Mouse (Mus musculus) intestine, embryonic 16.5 days (tissue): ENCODE data around the gene Ulk4. TPM values are rescaled to one million over a fixed set of nuclear protein-coding genes. Genes with fewer than 3 reads are reported as not detected.

ENCODE experiments used
- ATAC-seq: fragments of 200-750 bp; cut with Nextera tagmentation; 2 replicates; pipeline ENCODE4 v1.8.0; 2017; ENCODE audit warnings: moderate TSS enrichment, moderate library complexity
- H3K27ac ChIP-seq: fragments of 300-500 bp; sonication (generic); 2 replicates; pipeline ENCODE4 v1.5.1; 2014; ENCODE audit warnings: mild to moderate bottlenecking, low read length
- H3K27me3 ChIP-seq: fragments of 300-500 bp; sonication (generic); replicated peaks from 2 replicates; pipeline ENCODE4 v1.6.1; 2014; ENCODE audit warnings: low read length, control low read depth, mixed read lengths; ENCODE audit not compliant: control insufficient read depth, insufficient read depth
- H3K36me3 ChIP-seq: fragments of 300-500 bp; sonication (generic); 2 replicates; pipeline ENCODE4 v1.6.1; 2014; ENCODE audit warnings: low read length, control low read depth; ENCODE audit not compliant: control insufficient read depth, insufficient read depth
- H3K4me1 ChIP-seq: fragments of 300-500 bp; sonication (generic); 2 replicates; pipeline ENCODE4 v1.6.1; 2014; ENCODE audit warnings: low read length, control low read depth, mixed read lengths; ENCODE audit not compliant: control insufficient read depth, insufficient read depth
- H3K4me2 ChIP-seq: fragments of 300-500 bp; sonication (generic); 2 replicates; pipeline ENCODE4 v1.6.1; 2014; ENCODE audit warnings: low read depth, low read length, control low read depth
- H3K4me3 ChIP-seq: fragments of 300-500 bp; sonication (generic); 2 replicates; pipeline ENCODE4 v1.5.1; 2014; ENCODE audit warnings: mild to moderate bottlenecking, low read length
- H3K9ac ChIP-seq: fragments of 300-500 bp; sonication (generic); 2 replicates; pipeline ENCODE4 v1.6.1; 2014; ENCODE audit warnings: low read depth, low read length
- H3K9me3 ChIP-seq: fragments of 300-500 bp; sonication (generic); 2 replicates; pipeline ENCODE4 v1.6.1; 2016; ENCODE audit warnings: low read length, control low read depth; ENCODE audit not compliant: control insufficient read depth
- WGBS: fragments of 180-500 bp; shearing (Covaris S2); extraction: QIAGEN DNeasy Blood & Tissue Kit; methylation state at CpG from one replicate; pipeline ENCODE4 v1.1.7; 2014; 5-methylcytosine and 5-hydroxymethylcytosine counted together
- polyA plus RNA-seq: library from polyadenylated mRNA; unstranded; fragments of >200 nt; fragmentation: Nextera tagmentation; extraction: Ambion mirVana; gene quantifications from 2 replicates; pipeline ENCODE4 v1.2.1, GENCODE M21; 2015

Ulk4 gene
- polyA plus RNA-seq, 1 experiment from 2014 or later = 120 TPM

- H3K9me3 ChIP-seq = no peaks in the 10 kb centered on the region
- no peaks in the 10 kb centered on the region for H3K4me1 ChIP-seq
- H3K27me3 ChIP-seq = no peaks in the 10 kb centered on the region
- no peak overlapping the region for H3K4me3 ChIP-seq
- no peak overlapping the region for H3K9ac ChIP-seq
- 86% methylated on average over 10 of the region's 10 CpGs for WGBS
- no peak overlapping the region for H3K27ac ChIP-seq
- ATAC-seq = no peak
- H3K4me2 ChIP-seq = no peak overlapping the region
- H3K36me3 ChIP-seq = no peaks in the 10 kb centered on the region
Measured at GRCm38 (mm10) chr9:121091016-121091735, 185.8 kb downstream of the Ulk4 start.

- Histone ChIP-seq H3K4me1 (no peaks in the 10 kb centered on the region), H3K27me3 (no peaks in the 10 kb centered on the region), H3K9me3 (no peaks in the 10 kb centered on the region), H3K9ac (no peak overlapping the region), H3K4me3 (no peak overlapping the region), H3K36me3 (no peaks in the 10 kb centered on the region), H3K4me2 (no peak overlapping the region), H3K27ac (no peak overlapping the region)
- no peak for ATAC-seq
- WGBS = 78% methylated on average over 8 of the region's 8 CpGs
Measured at GRCm38 (mm10) chr9:121087661-121088060, 189.3 kb downstream of the Ulk4 start.

DNA sequence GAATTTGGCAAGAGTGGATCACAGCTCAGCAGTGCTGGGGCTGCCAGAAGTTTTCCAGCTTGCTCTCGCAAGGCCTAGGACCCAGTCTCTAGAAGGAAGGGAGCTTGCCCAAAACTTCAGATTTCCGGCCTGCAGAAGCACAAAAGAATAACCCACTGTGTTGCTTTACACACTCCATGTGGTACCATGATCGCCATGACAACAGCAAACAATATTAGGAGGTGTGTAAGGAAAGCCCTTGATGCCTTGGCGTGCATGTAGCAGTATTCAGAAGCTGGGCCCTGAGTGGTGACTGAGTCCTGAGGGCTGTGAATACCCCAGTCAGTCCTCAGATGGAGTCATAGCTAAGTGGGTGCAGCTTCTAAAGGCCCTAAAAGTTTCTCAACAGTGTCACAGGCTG, 192.8 kb downstream of the Ulk4 start:
- no peak overlapping the region for H3K27ac ChIP-seq
- no peaks in the 10 kb centered on the region for H3K9me3 ChIP-seq
- H3K4me2 ChIP-seq = no peak overlapping the region
- WGBS = 85% methylated on average over 4 of the region's 4 CpGs
- no peak overlapping the region for H3K9ac ChIP-seq
- no peak for ATAC-seq
- no peaks in the 10 kb centered on the region for H3K36me3 ChIP-seq
- no peaks in the 10 kb centered on the region for H3K27me3 ChIP-seq
- H3K4me1 ChIP-seq = peaks cover 7% of the 10 kb centered on the region
- no peak overlapping the region for H3K4me3 ChIP-seq

DNA sequence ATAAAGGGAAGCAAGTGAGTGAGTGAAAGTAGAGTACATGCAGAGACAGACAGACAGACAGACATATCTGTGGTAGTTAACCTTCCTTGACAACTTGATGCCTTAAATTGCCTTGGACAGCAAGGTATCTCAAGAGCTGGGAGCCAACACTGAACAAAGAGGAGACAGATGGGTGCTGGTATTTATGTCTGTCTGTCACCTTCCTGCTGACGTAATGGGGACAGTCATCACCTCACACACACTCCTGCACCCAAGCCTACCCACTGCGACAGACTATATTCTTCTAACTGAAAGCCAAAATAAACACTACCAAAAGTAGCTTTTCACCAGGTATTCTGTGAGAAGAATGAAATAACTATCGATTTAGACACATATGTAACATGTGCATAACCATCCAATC, 196.2 kb downstream of the Ulk4 start:
- H3K9ac ChIP-seq = no peak overlapping the region
- no peak overlapping the region for H3K4me2 ChIP-seq
- no peaks in the 10 kb centered on the region for H3K36me3 ChIP-seq
- peaks cover 10% of the 10 kb centered on the region for H3K4me1 ChIP-seq
- no peak overlapping the region for H3K27ac ChIP-seq
- H3K4me3 ChIP-seq = no peak overlapping the region
- H3K9me3 ChIP-seq = no peaks in the 10 kb centered on the region
- ATAC-seq = no peak
- no peaks in the 10 kb centered on the region for H3K27me3 ChIP-seq
- WGBS = 91% methylated on average over 3 of the region's 3 CpGs

GRCm38 (mm10) chr9:121080413-121080812, 196.6 kb downstream of the Ulk4 start:
- ATAC-seq = no peak
- Histone ChIP-seq H3K4me2 (no peak overlapping the region), H3K4me3 (no peak overlapping the region), H3K27ac (no peak overlapping the region), H3K36me3 (no peaks in the 10 kb centered on the region), H3K4me1 (peaks cover 10% of the 10 kb centered on the region), H3K9ac (no peak overlapping the region), H3K27me3 (no peaks in the 10 kb centered on the region), H3K9me3 (no peaks in the 10 kb centered on the region)
- 76% methylated on average over 10 of the region's 10 CpGs for WGBS

DNA sequence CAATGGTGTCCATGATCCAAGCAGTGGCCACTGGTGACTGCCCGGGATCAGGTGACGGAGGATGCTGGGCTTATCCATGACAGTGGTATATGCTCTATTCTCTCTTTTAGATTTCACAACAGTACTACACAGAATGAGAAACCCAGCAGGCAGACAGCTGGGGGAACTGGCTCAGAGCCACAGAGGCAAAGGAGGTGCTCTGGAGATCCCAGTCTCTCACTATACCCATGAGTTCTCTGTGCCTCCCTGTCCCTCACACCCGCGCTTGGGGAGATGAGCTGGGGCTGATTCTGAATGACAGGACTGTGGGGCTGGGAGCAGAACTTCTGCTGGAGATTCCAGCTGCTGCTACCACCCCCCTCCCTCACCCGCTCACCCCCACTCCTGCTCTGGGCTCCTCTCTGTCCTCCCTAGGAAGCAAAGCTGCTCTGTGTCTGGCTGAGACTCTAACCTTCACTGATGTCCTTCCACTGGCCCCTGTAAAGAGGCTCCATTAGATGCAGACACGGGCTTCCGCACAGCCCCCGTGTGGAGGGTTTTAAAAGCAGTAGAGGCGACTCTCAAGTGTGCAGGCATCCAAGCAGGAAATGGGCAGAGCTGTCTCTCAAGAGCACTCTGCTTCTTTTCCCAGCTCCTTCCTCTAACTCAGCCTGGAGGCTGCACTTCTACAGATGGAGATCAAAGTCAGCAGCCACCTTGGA, 197.5 kb downstream of the Ulk4 start:
- peak; percentile 85 for ATAC-seq

GRCm38 (mm10) chr9:121076291-121076690, 200.7 kb downstream of the Ulk4 start:
- Histone ChIP-seq H3K9me3 (no peaks in the 10 kb centered on the region), H3K9ac (no peak overlapping the region), H3K36me3 (no peaks in the 10 kb centered on the region), H3K27me3 (no peaks in the 10 kb centered on the region), H3K27ac (no peak overlapping the region), H3K4me2 (no peak overlapping the region), H3K4me1 (peaks cover 10% of the 10 kb centered on the region), H3K4me3 (no peak overlapping the region)
- ATAC-seq = no peak
- WGBS = 26% methylated on average over 12 of the region's 12 CpGs

More for the DNA sequence above, 197.5 kb downstream of the Ulk4 start:
- Histone ChIP-seq H3K4me3 (no peak overlapping the region), H3K9me3 (no peaks in the 10 kb centered on the region), H3K27ac (peak overlapping the region; percentile 47), H3K9ac (no peak overlapping the region), H3K27me3 (no peaks in the 10 kb centered on the region), H3K4me1 (peaks cover 10% of the 10 kb centered on the region), H3K36me3 (no peaks in the 10 kb centered on the region), H3K4me2 (no peak overlapping the region)
- 42% methylated on average over 9 of the region's 9 CpGs for WGBS

GRCm38 (mm10) chr9:121075246-121075645, 201.8 kb downstream of the Ulk4 start:
- Histone ChIP-seq H3K9me3 (no peaks in the 10 kb centered on the region), H3K9ac (no peak overlapping the region), H3K4me1 (peaks cover 13% of the 10 kb centered on the region), H3K4me3 (no peak overlapping the region), H3K27ac (no peak overlapping the region), H3K36me3 (no peaks in the 10 kb centered on the region), H3K4me2 (no peak overlapping the region), H3K27me3 (no peaks in the 10 kb centered on the region)
- 86% methylated on average over 4 of the region's 4 CpGs for WGBS
- ATAC-seq = no peak

DNA sequence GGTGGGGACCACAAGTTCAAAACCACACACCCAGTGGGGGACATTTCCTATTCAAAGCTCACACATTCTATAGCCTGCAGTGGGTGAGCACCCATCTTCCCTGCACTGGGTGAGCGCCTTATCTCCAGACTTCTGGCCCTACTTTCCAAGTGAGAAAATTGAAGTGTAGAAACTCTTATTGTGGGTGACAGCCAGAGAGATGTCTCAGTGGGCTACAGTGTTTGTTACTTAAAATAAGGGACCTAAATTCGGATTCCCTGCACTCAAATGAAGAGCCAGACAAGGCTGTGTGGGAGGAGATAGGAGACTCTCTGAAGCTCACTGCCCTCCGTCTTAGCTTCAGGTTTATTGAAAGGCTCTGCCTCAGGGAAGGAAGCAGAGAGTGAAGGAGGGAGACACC, 202.3 kb downstream of the Ulk4 start:
- no peak overlapping the region for H3K4me3 ChIP-seq
- no peak overlapping the region for H3K27ac ChIP-seq
- H3K4me2 ChIP-seq = no peak overlapping the region
- no peaks in the 10 kb centered on the region for H3K36me3 ChIP-seq
- ATAC-seq = no peak
- H3K9ac ChIP-seq = no peak overlapping the region
- peaks cover 9% of the 10 kb centered on the region for H3K4me1 ChIP-seq
- no peaks in the 10 kb centered on the region for H3K9me3 ChIP-seq
- no peaks in the 10 kb centered on the region for H3K27me3 ChIP-seq
- 90% methylated on average over 3 of the region's 3 CpGs for WGBS
